Mouse (Mus musculus): ENCODE measurements at regions not wholly inside any gene's neighbourhood (a gene's known extent, or its start where the extent isn't known, plus 50 kb on each side); places are given as distances from the start of the nearest gene placed in this dataset.

GRCm38 (mm10) chr10:126380381-126380780 lies 414.4 kb downstream of the Lrig3 start:
- DNase-seq (ENCODE audit: low read depth, low spot score) (no peak), ATAC-seq (no peak)
- in situ Hi-C loops (cut with MboI; ENCODE audit: low pct_unique_long_range_greater_than_20kb) = no loop called here
- TF ChIP-seq CTCF (IDR thresholded peaks at IDR 0.05) = no peak
- POLR2A ChIA-PET = no interaction called here
- CTCF ChIA-PET = interaction anchor here (1.5 kb wide), 1 partner anchor 16 kb away, joined by 3 read pairs; no protein-coding TSS in a partner anchor
- no peaks in the 10 kb centered on the region for H3K27me3 ChIP-seq

- in situ Hi-C loops (cut with MboI; ENCODE audit: low pct_unique_long_range_greater_than_20kb) = no loop called here
- H3K27me3 ChIP-seq = no peaks in the 10 kb centered on the region
- ChIA-PET POLR2A (no interaction called here), CTCF (no interaction called here)
- TF ChIP-seq CTCF (IDR thresholded peaks at IDR 0.05) = no peak
- ATAC-seq = no peak
- DNase-seq (ENCODE audit: low read depth, low spot score) = no peak
Observed at GRCm38 (mm10) chr10:126379239-126379638, 413.3 kb downstream of the Lrig3 start.

GRCm38 (mm10) chr10:126373906-126374305 lies 407.9 kb downstream of the Lrig3 start:
- DNase-seq (ENCODE audit: low read depth, low spot score) (no peak), ATAC-seq (no peak)
- ChIA-PET POLR2A (no interaction called here), CTCF (no interaction called here)
- in situ Hi-C loops (cut with MboI; ENCODE audit: low pct_unique_long_range_greater_than_20kb) = no loop called here
- H3K27me3 ChIP-seq = no peaks in the 10 kb centered on the region
- TF ChIP-seq CTCF (IDR thresholded peaks at IDR 0.05) = no peak

DNA sequence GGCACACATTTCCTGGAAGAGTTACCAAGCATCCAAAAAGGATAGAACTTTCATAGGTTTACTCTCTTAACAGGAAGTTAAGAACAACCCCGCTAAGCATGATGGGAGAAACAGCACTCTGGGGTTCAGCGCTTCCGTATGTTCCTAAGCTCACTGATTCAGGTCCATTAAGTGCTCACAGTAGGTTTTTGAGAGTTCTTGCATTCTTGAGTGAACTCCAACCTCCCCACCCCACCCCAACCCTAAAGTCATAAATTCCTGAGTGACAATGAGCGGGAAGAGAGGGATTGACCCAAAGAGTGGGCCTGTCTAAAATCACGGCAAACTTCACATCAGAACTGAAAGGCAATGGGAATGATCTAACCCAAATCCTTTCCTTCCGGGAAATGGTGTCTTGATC lies 405.9 kb downstream of the Lrig3 start:
- no peaks in the 10 kb centered on the region for H3K27me3 ChIP-seq
- no peak for TF ChIP-seq CTCF (IDR thresholded peaks at IDR 0.05)
- POLR2A ChIA-PET = interaction anchor here (0.8 kb wide), 1 partner anchor 49 kb away, joined by 3 read pairs; no protein-coding TSS in a partner anchor
- DNase-seq (ENCODE audit: low read depth, low spot score) (no peak), ATAC-seq (no peak)
- in situ Hi-C loops (cut with MboI; ENCODE audit: low pct_unique_long_range_greater_than_20kb) = no loop called here
- CTCF ChIA-PET = interaction anchor here (1.1 kb wide), 1 partner anchor 55 kb away, joined by 3 read pairs; no protein-coding TSS in a partner anchor

- no peaks in the 10 kb centered on the region for H3K27me3 ChIP-seq
- ChIA-PET POLR2A (no interaction called here), CTCF (no interaction called here)
- TF ChIP-seq CTCF (IDR thresholded peaks at IDR 0.05) = no peak
- peak; percentile 15 for DNase-seq (ENCODE audit: low read depth, low spot score)
- in situ Hi-C loops (cut with MboI; ENCODE audit: low pct_unique_long_range_greater_than_20kb) = loop anchor here (25.0 kb wide), 1 partner anchor 562 kb away; no protein-coding TSS in a partner anchor
- no peak for ATAC-seq
Observed at GRCm38 (mm10) chr10:126349076-126349475, 383.1 kb downstream of the Lrig3 start.

DNA sequence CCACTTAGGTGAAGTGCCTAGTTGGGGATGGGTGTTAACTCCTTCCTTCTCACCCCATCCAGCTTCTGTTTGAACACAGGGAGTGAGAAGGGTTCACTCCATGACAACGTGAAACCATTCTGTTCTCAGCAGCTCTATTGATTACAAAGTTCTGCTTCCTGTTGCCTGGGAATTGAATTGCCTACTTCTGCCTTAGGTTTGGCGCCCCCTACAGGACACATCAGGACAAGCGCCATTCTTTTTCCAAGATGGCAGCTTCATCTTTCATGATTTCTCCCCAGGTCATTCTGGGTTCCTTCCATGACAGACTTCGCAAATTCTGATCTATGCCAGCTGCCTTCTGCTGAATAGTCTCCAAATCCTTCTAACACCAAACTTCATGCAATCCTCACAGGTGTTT lies 371.5 kb downstream of the Lrig3 start:
- ATAC-seq (no peak), DNase-seq (ENCODE audit: low read depth, low spot score) (no peak)
- CTCF ChIA-PET = interaction anchor here (1.3 kb wide), 1 partner anchor 11 kb away, joined by 4 read pairs; no protein-coding TSS in a partner anchor
- POLR2A ChIA-PET = no interaction called here
- in situ Hi-C loops (cut with MboI; ENCODE audit: low pct_unique_long_range_greater_than_20kb) = loop anchor here (25.0 kb wide), 1 partner anchor 550 kb away; no protein-coding TSS in a partner anchor
- peak; percentile 21 for TF ChIP-seq CTCF (IDR thresholded peaks at IDR 0.05)
- H3K27me3 ChIP-seq = no peaks in the 10 kb centered on the region

DNA sequence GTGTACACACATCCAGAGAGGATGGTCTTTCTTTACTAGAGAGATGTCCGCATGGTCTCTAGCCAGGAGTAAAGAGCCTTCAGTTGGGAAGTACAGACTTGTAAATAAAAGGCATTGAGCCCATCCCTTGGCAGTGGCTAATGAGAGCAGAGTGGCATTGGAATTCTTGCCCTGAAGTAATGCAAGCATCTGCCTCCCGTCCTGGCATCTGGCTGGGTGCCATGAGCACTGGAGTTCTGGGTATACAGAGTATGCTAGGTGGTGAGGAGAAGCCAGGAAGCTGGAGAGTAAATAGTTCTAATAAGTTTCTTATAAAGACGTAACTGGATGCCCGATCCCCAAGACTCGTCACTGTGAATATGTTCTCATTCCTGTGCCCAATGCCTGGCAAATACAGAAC lies 367.8 kb downstream of the Lrig3 start:
- ChIA-PET POLR2A (no interaction called here), CTCF (interaction anchor here (1.4 kb wide), 1 partner anchor 197 kb away, joined by 4 read pairs; no protein-coding TSS in a partner anchor)
- in situ Hi-C loops (cut with MboI; ENCODE audit: low pct_unique_long_range_greater_than_20kb) = loop anchor here (5.0 to 25.0 kb wide), 2 partner anchors 326 to 546 kb away; no protein-coding TSS in a partner anchor
- TF ChIP-seq CTCF (IDR thresholded peaks at IDR 0.05) = no peak
- H3K27me3 ChIP-seq = no peaks in the 10 kb centered on the region
- ATAC-seq = no peak
- DNase-seq (ENCODE audit: low read depth, low spot score) = no peak

DNA sequence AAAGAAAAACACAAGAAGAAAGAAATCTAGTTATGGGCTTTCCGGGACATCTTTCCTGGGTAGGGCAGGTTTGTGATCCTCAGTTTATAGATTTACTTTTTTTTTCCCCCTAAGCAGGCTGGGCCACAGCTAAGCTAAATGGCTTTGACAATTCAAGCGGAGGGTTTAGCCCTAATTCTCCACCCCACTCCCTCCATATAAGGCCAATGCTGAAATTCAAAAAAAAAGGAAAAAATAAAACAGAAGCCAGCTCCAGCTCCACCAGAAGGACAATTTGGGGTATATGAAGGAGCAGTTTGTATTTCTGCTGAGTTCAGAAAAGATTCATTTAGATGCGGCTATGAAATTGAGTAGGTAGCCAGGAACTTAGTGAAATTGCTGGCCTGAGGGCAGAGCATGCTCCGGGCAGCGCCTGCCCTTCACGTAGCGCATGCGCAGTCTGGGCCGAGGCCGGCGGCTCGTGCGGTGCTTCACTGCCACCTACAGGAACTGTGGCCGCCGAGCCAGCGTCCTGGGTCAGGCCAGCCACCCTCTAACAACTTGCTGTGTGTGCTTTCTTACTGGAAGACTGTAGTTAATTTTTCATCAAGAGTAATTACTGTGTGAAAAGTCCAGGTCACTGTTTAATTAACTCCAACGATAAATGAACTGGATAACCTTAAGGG lies 364.5 kb downstream of the Lrig3 start:
- CTCF ChIA-PET = interaction anchor here (0.9 to 1.1 kb wide), 2 partner anchors 18 to 152 kb away, joined by 3 to 4 read pairs; no protein-coding TSS in a partner anchor
- ATAC-seq (peak; percentile 97), DNase-seq (ENCODE audit: low read depth, low spot score) (peak; percentile 41)
- peak; percentile 99 for TF ChIP-seq CTCF (IDR thresholded peaks at IDR 0.05)
- in situ Hi-C loops (cut with MboI; ENCODE audit: low pct_unique_long_range_greater_than_20kb) = loop anchor here (5.0 to 25.0 kb wide), 2 partner anchors 323 to 543 kb away; no protein-coding TSS in a partner anchor
- H3K27me3 ChIP-seq = no peaks in the 10 kb centered on the region
- POLR2A ChIA-PET = no interaction called here

- no peak for DNase-seq (ENCODE audit: low read depth, low spot score)
- ChIA-PET CTCF (interaction anchor here (1.0 kb wide), 1 partner anchor 20 kb away, joined by 3 read pairs; no protein-coding TSS in a partner anchor), POLR2A (no interaction called here)
- in situ Hi-C loops (cut with MboI; ENCODE audit: low pct_unique_long_range_greater_than_20kb) = loop anchor here (10.0 kb wide), 2 partner anchors 146 to 596 kb away; no protein-coding TSS in a partner anchor
- no peak for TF ChIP-seq CTCF (IDR thresholded peaks at IDR 0.05)
- ATAC-seq = no peak
- H3K27me3 ChIP-seq = no peaks in the 10 kb centered on the region
Observed at GRCm38 (mm10) chr10:126320831-126321230, 354.9 kb downstream of the Lrig3 start.

DNA sequence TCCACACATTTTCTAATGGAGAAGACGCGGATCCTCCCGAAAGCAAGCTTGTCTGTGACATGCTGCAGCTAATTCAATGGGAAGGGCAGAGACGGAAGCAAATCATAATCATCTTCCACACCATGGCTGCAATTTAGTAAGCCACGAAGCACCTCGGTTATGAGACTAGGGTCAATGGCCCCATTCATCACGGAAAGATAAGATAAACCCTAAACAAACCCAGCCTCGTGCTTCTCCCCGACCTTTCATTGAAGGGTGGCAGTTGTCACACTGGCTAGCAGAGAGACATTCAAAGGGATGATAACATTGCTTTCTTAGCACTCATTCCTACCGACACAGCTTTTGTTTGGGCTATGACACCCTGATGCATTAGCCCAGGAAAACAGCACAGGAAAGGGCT lies 353.8 kb downstream of the Lrig3 start:
- TF ChIP-seq CTCF (IDR thresholded peaks at IDR 0.05) = no peak
- no peak for DNase-seq (ENCODE audit: low read depth, low spot score)
- POLR2A ChIA-PET = no interaction called here
- no peak for ATAC-seq
- CTCF ChIA-PET = interaction anchor here (1.0 kb wide), 1 partner anchor 19 kb away, joined by 3 read pairs; no protein-coding TSS in a partner anchor
- no peaks in the 10 kb centered on the region for H3K27me3 ChIP-seq
- in situ Hi-C loops (cut with MboI; ENCODE audit: low pct_unique_long_range_greater_than_20kb) = loop anchor here (10.0 kb wide), 2 partner anchors 145 to 595 kb away; no protein-coding TSS in a partner anchor

GRCm38 (mm10) chr10:126299962-126300361 lies 334.0 kb downstream of the Lrig3 start:
- in situ Hi-C loops (cut with MboI; ENCODE audit: low pct_unique_long_range_greater_than_20kb) = no loop called here
- ATAC-seq = no peak

More at GRCm38 (mm10) chr10:126299962-126300361, 334.0 kb downstream of the Lrig3 start:
- no peak for DNase-seq (ENCODE audit: low read depth, low spot score)
- CTCF ChIA-PET = interaction anchor here (0.6 to 1.9 kb wide), 3 partner anchors 16 to 20 kb away, joined by 3 to 5 read pairs (median 4); no protein-coding TSS in a partner anchor
- H3K27me3 ChIP-seq = no peaks in the 10 kb centered on the region
- no peak for TF ChIP-seq CTCF (IDR thresholded peaks at IDR 0.05)
- POLR2A ChIA-PET = interaction anchor here (0.7 kb wide), 1 partner anchor 1840 kb away, joined by 3 read pairs; no protein-coding TSS in a partner anchor
